Mouse (Mus musculus) thymus, adult 18-20 months (tissue): ENCODE data around the gene Atp5l.
A peak's percentile ranks its signal among the peaks of the same experiment; 100 is the strongest.

Source experiments
- DNase-seq, 2 experiments: peaks; one replicate each; pipeline ENCODE4 v3.0.0; 2022; ENCODE audit warnings: mixed read lengths in 2 of 2

The Atp5l gene

DNA sequence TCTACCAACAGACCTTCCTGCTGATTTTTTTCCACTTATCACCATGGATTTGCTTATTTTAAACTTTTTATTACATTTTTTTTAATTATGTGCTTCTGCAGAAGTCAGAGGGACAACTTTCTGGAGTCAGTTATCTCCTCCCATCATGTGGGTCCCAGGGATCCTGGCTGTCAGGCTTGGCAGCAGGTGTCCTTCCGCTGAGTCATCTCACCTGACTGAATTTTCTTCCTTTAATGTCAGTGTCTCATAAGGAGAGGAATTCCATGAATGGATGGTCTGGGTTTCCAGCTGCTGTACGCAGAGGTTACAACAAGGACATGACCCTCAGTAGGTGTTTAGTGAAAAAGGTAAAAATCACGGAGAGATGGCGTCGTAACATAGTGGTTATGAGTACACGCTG is 29.3 kb downstream of the Atp5l start:
- no peak for DNase-seq

DNA sequence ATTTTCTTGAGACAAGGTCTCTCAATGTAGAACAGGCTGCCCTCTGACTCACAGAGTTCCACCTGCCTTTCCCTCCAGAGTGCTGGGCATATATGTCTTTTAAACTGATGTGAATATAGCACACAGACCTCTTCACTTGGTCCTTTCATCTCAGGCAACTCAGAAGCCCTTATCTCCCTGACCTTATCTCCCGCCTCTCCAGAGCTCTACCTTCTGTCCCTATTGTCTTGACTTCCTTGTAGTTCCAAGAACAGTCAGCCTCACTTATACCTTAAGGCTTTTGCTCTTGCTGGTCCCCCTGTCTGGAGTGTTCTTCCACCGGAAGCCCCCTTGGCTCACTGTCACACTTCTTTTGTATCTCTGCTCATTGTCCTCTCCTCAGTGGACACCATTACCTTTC is 30.4 kb downstream of the Atp5l start:
- no peak for DNase-seq

DNA sequence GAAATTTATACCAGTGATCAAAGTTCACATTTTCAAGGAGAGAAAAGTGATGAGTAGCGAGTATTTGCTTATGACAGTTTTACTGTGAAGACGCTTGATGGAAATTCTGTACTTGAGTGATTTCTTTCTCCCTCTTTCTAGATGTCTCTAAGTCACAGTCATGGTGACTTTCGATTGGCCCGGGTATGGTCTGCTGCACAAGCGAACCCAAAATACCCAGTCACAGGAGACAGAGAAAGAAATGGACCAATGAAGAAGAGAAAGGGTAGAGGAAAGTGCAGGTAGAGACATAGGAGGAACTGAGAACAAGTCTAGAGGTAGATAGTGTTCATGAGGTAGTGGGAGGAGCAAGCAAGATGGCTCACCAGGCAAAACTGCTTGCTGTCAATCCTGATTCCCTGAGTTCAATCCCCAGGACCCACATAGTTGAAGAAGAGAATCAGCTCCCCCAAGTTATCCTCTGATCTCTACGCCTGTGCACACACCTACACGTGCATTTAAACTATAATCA is 32.4 kb downstream of the Atp5l start:
- no peak for DNase-seq

DNA sequence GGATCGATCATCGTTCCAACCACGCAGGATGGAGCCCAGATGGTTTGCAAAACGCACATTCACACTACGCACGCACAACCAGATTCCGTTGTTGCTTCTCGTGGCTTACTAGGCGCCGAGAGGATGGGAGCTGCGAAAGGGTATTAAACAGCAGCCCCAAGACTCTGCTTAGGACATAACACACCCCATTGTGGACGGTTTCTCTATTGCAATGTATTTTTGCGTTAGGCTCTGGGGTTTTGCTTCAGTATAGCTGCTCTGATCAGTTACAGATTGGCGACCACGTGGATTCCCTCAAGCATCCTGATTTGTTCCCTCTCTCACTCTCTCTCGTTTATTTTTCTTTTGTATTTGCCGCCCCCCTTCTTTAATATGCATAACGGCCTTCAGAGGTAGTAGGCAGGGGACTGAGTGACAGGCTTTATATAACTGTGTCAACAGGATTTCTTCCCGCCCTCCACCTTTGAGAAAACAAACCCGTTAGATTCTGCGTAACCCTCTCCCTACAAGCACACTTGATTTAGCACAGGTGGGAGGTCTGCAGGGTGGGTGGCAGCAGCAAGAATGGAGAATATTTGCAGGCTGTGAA is 37.5 kb downstream of the Atp5l start:
- peak in 1 of 2 experiments; percentile 9 for DNase-seq

DNA sequence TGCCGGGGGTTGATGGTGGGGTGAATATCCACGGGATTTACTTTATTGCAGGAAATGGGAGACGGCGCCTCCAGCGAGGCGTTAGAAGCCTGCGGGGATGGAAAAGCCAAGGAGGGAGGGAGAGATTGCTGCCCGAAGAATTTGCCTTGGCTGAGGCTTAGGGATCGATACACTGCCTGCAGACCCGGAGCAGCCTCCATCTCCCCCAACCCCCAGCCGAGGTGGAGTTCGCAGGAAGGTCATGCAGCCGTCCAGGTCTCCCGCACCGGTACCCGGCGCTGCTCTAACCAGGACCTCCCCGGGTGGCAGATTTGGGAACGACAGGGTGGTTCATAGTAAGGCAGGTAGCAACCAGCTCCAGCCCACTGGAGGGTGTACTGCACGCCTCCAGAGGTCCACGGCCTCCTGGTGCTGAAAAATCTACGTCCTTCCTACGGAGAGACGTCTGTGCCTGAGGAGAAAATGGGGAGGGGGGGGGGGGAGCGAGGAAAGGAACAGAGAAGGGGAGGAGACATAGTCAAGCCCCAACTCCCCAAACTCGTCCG is 38.0 kb downstream of the Atp5l start:
- peak; percentile 45 to 55 for DNase-seq

DNA sequence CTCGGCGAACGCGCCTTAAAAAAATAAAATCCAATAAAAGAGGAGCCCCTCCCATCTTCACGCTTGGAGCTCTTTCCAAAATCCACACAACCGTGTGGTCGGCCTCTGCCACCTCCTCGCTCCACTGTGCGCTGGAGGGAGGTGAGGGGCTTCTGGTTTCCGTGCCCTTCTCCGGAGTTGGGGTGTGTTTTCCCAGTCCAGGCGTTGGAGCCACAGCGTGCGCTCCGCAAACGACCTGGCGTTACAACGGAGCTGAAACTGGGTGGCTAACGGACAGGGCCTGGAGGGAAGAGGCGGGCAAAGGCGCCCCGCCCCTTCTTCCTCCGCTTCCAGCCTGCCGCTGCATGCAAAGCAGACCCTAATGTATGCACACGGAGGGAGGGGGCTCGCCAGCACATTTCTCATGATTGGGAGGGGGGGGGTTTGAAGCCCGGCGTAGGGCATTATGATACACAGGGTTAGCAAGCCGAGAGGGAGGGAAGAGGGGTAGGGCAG is 38.6 kb downstream of the Atp5l start:
- peak; percentile 71 to 72 for DNase-seq

DNA sequence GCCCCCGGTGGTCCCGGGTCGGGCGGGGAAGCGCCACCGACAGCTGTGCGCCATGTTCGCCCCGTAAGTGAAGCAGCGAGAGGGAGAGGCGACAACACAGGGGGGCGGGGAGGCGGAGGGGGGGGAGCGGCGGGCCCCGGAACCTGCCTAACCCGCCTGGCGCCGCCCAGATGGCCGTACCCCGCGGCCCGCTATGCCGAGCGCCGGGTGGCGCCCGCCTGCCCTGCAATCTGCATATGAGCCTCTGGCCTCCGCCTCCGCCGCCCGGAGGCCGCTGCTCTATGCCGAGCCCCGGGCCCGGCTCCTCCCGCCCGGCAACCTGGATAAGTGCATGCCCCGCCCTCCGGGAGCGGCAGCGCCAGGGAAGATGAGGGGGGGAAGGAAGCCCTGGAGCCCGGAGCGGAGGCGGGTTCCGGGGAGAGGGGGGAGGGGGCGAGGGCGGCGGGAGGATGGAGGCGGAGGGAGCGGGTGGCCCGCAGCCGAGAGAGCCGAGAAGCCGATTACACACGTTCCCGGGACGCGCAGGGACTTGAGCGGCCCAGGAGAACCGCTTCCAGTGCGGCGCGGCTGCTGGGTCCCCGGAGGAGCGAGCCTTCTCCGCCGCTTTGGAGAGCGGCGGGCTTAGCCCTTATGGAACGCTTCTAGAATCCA is 39.2 kb downstream of the Atp5l start, which contains the start of gene Kmt2a:
Kmt2a (minus strand) TSS at position 76 of the 651 bp plus-strand sequence.
- peak; percentile 92 to 95 for DNase-seq

DNA sequence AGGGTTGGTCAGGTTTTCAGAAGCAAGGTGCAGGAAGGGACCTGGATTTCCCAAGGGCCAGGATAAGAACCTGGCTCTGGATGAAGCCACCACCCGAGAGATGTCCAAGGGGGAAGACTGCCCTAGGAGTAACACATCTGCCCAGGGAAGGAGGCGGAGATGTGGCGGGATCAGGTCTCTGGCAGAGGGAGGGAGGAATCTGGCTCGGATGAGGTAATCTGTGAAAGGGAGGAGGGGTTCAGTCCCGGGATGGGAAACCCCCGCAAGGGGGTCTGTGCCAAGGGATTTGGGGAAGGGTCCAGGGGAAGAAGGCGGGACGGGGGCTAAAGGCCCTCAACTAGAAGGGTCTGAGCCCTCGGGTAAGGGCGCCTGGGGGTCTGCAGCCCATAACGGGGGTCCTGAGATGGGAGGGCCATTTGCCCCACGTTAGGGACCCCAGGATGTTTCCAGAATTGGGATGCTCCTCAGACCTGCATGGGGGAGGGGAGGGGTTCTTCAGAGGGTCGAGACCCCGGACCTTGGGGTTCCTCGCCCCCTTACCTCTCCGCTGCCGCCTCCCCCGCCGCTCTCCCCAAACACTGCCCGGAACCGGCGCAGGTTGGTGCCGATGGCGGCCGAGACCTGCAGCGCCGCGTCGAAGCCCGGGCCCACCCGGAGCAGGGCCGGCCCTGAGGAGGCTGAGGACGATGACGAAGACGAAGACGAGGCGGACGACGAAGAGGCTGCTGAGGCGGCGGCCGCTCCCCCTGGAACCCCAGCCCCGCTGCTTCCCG is 40.0 kb downstream of the Atp5l start:
- peak; percentile 40 to 58 for DNase-seq

DNA sequence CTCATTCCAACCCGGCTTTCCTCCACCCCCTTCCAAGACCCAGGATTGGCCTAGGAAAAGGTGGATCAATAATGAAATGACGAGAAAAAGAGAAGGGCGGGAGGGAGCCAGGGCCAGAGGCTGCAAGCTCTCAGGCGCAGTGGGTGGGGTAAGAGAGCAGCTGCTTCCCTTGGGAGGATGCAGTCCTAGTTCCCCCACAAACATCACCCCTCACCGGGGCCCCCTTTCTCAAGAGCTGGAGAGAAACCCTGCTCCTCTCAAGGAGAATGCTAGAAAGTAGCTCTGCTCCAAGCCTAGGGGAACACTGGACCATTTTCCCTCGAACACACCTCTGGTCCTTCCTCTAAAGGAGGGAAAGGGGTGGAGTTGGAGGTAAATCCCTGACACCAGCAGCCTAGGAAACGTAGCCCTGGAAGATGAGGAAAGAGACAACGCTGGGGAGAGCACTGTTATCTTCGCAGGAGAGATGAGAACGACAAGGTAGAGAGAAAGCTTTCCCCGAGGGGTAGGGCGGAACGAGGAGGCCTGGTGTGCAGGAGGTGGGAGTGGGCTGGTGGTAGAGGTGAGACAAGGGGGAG is 40.8 kb downstream of the Atp5l start:
- peak; percentile 35 to 51 for DNase-seq

DNA sequence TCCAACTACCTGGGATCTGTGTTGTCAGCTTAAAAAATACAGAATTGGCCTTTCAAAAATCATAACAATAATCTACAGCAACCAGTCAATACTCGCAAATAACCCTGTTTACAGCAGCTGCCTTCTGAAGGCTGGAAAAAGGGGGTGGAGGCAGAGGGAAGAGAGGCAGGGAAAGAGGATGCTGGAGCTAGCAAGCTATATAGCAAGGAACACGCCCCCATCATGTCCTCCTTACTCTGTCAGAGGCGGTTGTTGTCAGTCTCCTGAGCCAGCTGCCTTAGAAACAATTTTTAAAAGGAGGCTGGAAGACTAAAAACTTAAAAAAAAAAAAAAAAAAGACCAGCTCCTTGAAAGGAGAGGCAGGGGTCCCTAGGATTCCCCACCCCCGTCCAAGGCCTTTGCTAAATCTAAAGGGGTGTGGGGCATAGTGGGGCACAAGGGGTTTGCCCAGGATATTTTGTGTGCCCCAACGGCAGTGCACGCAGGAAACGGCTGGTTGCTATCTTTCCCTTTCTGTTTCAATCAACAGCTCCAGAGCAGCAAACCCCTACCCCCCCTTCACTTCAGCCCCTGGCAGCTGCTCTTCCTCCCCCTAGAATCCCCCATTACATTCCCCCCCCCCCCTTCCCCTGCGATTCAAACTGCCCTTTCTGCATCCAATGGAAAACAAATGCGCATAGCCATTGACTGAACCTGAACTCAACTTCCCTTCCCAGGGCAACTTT is 41.6 kb downstream of the Atp5l start:
- peak; percentile 18 to 57 for DNase-seq

DNA sequence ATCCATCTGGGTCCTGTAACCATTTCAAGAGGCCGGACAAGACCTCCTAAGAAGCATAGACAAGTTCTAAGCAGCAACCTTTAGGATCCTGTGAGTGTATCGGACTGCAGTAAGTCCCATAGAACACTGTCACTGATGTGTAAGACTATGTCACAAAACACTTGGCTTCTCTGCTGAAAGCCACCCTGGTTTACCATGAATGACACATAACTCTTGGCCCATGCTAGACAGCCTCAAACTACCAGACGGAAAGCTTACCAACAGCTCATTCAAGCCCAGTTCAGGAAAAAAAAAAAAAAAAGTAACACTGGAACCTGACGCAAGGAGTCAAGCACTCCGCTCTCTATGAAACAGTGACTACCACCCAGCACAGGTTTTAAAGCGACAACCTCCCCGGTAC is 42.9 kb downstream of the Atp5l start:
- no peak for DNase-seq

DNA sequence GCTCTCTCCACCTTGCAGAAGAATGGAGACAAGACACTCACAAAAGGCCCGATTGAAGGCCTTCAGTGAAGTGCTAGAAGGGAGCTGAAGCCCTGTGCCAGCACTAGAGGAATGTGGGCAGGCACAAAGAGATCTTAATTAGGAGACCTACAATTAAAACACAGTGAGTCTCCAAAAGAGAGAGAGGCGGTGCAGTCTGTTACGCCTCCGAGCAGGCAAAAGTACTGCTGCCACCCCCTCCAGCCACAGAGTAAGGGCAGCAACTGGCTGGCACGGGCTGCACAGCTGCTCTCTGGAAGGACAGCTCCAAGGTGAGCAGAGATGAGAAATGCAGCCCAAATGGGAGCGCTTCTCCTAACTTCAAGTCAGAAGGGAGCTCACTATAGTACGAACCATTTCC is 45.1 kb downstream of the Atp5l start:
- no peak for DNase-seq

DNA sequence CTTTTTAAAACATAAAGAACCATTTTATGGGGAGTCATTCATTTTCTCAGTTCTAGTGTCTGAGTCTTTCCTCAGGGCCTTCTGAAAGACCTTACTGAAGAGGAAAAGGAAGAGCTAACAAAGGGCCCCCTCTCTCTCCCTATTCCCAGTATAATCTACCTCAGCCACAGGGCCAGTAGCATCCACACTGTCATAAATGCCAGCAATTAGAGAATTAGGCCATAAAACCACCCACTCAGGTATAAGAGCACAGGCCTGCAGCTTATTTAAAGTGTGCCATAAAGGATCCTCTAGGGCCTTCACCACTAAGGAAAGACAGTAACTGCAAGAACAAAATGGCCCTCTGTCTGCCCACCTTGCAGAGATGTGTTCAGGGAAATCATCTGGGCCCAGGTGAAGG is 46.3 kb downstream of the Atp5l start:
- no peak for DNase-seq

DNA sequence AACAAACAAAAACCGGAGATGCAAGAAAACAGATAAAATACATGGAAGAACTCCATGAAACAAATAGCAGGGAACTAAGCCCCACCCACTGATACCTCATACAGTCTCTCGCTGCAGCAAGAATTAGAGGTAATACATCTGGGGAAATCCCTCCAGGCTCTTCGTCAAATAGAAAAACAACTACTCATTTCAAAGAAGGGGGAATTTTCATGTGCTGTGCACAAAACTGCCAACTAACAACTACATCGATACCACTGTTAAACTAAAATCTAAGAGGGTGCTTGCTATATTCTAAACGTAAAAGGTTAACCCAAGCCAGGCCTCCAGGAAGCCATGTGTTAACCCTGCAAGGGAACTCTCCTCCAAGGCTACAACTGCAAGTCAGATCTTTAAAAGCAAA is 46.9 kb downstream of the Atp5l start:
- DNase-seq: no peak

DNA sequence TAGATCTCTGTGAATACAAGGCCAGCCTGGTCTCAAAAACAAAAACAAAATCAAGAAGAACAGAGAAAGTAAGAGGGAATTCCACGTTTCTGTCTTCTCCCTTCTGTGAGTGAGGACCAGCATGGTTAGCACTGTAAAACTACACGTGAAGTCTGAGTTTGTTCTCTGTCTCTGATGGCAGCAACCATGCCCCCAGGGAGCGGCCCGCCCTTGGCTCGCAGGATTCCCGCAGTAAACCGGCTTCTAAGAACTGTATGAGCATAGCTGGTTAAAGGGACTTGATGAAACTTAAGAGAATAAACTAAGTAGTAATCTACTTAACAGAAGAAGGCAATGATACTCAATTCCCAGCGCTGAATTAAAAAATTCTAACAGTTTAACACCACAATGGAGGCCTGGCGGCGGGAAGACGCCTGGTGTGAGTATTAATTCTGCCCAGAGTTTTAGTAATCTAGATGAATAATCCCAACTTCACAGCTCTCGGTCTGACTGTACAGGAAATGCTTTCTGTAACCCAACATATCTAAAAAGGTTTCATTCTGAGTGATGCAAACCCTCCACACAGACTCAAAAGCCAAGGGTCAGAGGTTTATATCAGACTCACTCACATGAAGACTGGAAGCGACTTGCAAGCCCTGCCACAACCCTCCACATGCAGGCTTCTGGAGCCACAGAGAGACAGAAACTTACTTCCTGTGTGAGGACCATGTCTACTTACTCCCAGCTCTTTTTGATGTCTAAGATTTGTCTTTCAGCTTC is 52.0 kb downstream of the Atp5l start:
- no peak for DNase-seq

DNA sequence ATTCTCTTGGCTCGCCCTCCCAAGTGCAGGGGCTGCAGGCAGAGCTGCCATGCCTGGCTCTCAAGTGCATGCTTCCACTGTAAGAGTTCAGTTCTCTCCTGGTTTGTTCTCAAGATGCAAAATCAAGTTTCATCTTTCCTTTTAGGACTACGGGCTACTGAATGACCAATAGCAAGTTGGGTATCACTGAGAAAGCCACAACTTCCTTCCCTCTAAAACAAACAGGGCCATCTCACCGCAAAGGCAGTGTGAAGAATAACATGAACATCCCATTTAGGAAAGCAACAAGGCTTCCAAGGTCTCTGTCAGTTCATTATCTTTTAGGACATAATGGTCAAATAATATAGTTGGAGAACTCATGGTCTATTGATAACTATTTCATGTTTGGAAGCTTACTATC is 52.9 kb downstream of the Atp5l start:
- no peak for DNase-seq

DNA sequence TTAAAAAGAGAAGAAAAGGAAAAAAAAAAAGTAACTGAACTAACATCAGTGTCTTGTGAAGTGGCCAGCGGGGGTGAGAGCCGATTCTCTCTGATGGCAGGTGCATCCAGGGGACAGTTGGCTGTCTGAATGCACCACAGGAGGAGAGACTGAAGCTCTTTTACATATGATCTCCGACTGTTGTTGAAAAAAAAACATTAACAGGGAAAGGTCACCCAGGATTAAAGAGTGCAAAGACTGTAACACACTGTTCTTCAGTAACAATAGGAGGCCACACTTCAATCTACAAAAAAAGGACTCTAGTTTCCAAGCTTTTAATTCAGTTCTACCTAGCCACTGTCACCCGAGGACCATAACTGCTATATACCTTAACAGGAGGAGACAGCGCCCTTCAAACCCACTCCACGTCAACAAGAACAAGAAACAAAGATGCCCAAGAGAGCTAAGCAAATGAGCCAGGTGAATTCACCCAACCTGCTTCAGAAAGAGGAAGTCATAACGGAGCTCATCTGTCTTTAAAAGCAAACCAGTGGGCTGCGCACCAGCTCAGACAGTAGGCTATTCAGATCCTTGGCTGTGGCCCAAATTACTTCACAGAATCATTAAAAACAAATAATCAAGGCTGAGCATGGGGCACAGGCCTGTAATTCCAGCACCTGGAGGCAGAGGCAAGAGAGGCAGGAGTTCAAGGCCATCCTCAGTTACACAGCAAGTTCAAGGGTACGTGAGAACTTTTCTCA is 53.9 kb downstream of the Atp5l start:
- no peak for DNase-seq
